Mouse (Mus musculus) MEL (cell line): ENCODE measurements around the gene Fcho1. TPM values are rescaled to one million over a fixed set of nuclear protein-coding genes. Genes with fewer than 3 reads are reported as not detected.

ENCODE experiments used
- DNase-seq: peaks from one replicate; pipeline ENCODE4 v3.0.0; 2011; ENCODE audit warnings: low read depth, low spot score
- H3K27ac ChIP-seq: 2 replicates; pipeline ENCODE4 v1.5.1; 2012; ENCODE audit warnings: low read depth, mild to moderate bottlenecking, control low read depth, low read length, moderate library complexity; ENCODE audit not compliant: control insufficient read depth
- H3K27me3 ChIP-seq, 2 experiments: fragments of 150-350 bp in 1 of 2; sonication (generic) in 1 of 2; 2 replicates each; pipeline ENCODE4 v1.6.1; 2012; ENCODE audit warnings: low read length in 2 of 2, mild to moderate bottlenecking in 2 of 2, improper control_type of control experiment in 1 of 2, moderate library complexity in 1 of 2; ENCODE audit not compliant: insufficient read depth in 2 of 2, control insufficient read depth in 1 of 2
- H3K36me3 ChIP-seq, 2 experiments: 2 replicates each; pipeline ENCODE4 v1.6.1; 2012 to 2014; ENCODE audit warnings: low read length in 2 of 2, improper control_type of control experiment in 1 of 2, inconsistent platforms in 1 of 2, mild to moderate bottlenecking in 1 of 2; ENCODE audit not compliant: insufficient read depth in 2 of 2, control insufficient read depth in 1 of 2
- H3K4me1 ChIP-seq, 2 experiments: fragments of 150-350 bp in 1 of 2; sonication (generic) in 1 of 2; 2 replicates each; pipeline ENCODE4 v1.6.1; 2012; ENCODE audit warnings: low read length in 2 of 2, improper control_type of control experiment in 1 of 2, mild to moderate bottlenecking in 1 of 2; ENCODE audit not compliant: insufficient read depth in 2 of 2, control insufficient read depth in 1 of 2
- H3K4me3 ChIP-seq, 2 experiments: fragments of 150-350 bp in 1 of 2; sonication (generic) in 1 of 2; 2 replicates each; pipeline ENCODE4 v1.5.1; 2012; ENCODE audit warnings: low read depth in 2 of 2, low read length in 2 of 2, mild to moderate bottlenecking in 2 of 2, moderate library complexity in 2 of 2, control low read depth in 1 of 2, improper control_type of control experiment in 1 of 2; ENCODE audit not compliant: control insufficient read depth in 1 of 2, insufficient read depth in 1 of 2
- H3K79me2 ChIP-seq: 2 replicates; pipeline ENCODE4 v1.6.1; 2012; ENCODE audit warnings: mild to moderate bottlenecking, low read length, moderate library complexity; ENCODE audit not compliant: control insufficient read depth, poor library complexity, insufficient read depth
- H3K9ac ChIP-seq: 2 replicates; pipeline ENCODE4 v1.6.1; 2012; ENCODE audit warnings: low read depth, mild to moderate bottlenecking, control low read depth, low read length, moderate library complexity; ENCODE audit not compliant: control insufficient read depth, poor library complexity, severe bottlenecking
- H3K9me3 ChIP-seq: fragments of 150-350 bp; sonication (generic); replicated peaks from 2 replicates; pipeline ENCODE4 v1.6.1; 2012; ENCODE audit warnings: mild to moderate bottlenecking, low read length, improper control_type of control experiment, moderate library complexity; ENCODE audit not compliant: insufficient read depth
- CHD1 ChIP-seq: IDR thresholded peaks from 2 replicates; pipeline ENCODE4 v1.6.1; 2012; ENCODE audit warnings: low read depth, mild to moderate bottlenecking, inconsistent platforms, low read length, improper control_type of control experiment
- CHD2 ChIP-seq: IDR thresholded peaks from 2 replicates; pipeline ENCODE4 v1.6.1; 2011; ENCODE audit warnings: low read length, improper control_type of control experiment
- CTCF ChIP-seq, 3 experiments: IDR thresholded peaks in 2 of 3; conservative IDR thresholded peaks in 1 of 3; 2 replicates each; pipeline ENCODE4 v1.5.1; 2011 to 2012; ENCODE audit warnings: low read length in 3 of 3, low read depth in 2 of 3, mild to moderate bottlenecking in 2 of 3, improper control_type of control experiment in 1 of 3, inconsistent platforms in 1 of 3, mixed read lengths in 1 of 3, moderate library complexity in 1 of 3; ENCODE audit not compliant: control insufficient read depth in 1 of 3, insufficient read depth in 1 of 3, poor library complexity in 1 of 3, severe bottlenecking in 1 of 3
- E2F4 ChIP-seq: IDR thresholded peaks from 2 replicates; pipeline ENCODE4 v1.6.1; 2011; ENCODE audit warnings: low read depth, low read length, improper control_type of control experiment, borderline replicate concordance
- ELF1 ChIP-seq: IDR thresholded peaks from 2 replicates; pipeline ENCODE4 v1.6.1; 2014; ENCODE audit warnings: low read depth, mild to moderate bottlenecking, inconsistent platforms, low read length, improper control_type of control experiment, moderate library complexity
- GATA1 ChIP-seq: IDR thresholded peaks from 2 replicates; pipeline ENCODE4 v1.6.1; 2011; ENCODE audit warnings: low read depth, low read length, improper control_type of control experiment
- HCFC1 ChIP-seq: IDR thresholded peaks from 2 replicates; pipeline ENCODE4 v1.6.1; 2012; ENCODE audit warnings: low read depth, mild to moderate bottlenecking, inconsistent platforms, low read length, improper control_type of control experiment, moderate library complexity
- JUND ChIP-seq: IDR thresholded peaks from 2 replicates; pipeline ENCODE4 v1.6.1; 2011; ENCODE audit warnings: low read depth, mild to moderate bottlenecking, improper control_type of control experiment, low read length
- KAT2A ChIP-seq: conservative IDR thresholded peaks from 2 replicates; pipeline ENCODE4 v1.6.1; 2012; ENCODE audit warnings: low read depth, low read length, improper control_type of control experiment, inconsistent platforms
- MAFK ChIP-seq: IDR thresholded peaks from 2 replicates; pipeline ENCODE4 v1.6.1; 2011; ENCODE audit warnings: low read depth, mild to moderate bottlenecking, low read length, improper control_type of control experiment, borderline replicate concordance
- MAX ChIP-seq: IDR thresholded peaks from 2 replicates; pipeline ENCODE4 v1.6.1; 2011; ENCODE audit warnings: low read length, improper control_type of control experiment
- MAZ ChIP-seq: IDR thresholded peaks from 2 replicates; pipeline ENCODE4 v1.6.1; 2012; ENCODE audit warnings: low read depth, mild to moderate bottlenecking, inconsistent platforms, low read length, improper control_type of control experiment
- MYC ChIP-seq: IDR thresholded peaks from 2 replicates; pipeline ENCODE4 v1.6.1; 2011; ENCODE audit warnings: low read depth, mild to moderate bottlenecking, low read length, improper control_type of control experiment, moderate library complexity
- NELFE ChIP-seq: IDR thresholded peaks from 2 replicates; pipeline ENCODE4 v1.6.1; 2011; ENCODE audit warnings: low read depth, low read length, improper control_type of control experiment
- POLR2A ChIP-seq, 2 experiments: IDR thresholded peaks; 2 replicates each; pipeline ENCODE4 v1.6.1; 2011 to 2012; ENCODE audit warnings: low read length in 2 of 2, mild to moderate bottlenecking in 2 of 2, control low read depth in 1 of 2, improper control_type of control experiment in 1 of 2, low read depth in 1 of 2, moderate library complexity in 1 of 2; ENCODE audit not compliant: control insufficient read depth in 1 of 2, insufficient read depth in 1 of 2, poor library complexity in 1 of 2
- POLR2AphosphoS2 ChIP-seq: IDR thresholded peaks from 2 replicates; pipeline ENCODE4 v1.6.1; 2011; ENCODE audit warnings: low read length, improper control_type of control experiment
- POLR2AphosphoS5 ChIP-seq: IDR thresholded peaks from 2 replicates; pipeline ENCODE4 v1.6.1; 2012; ENCODE audit warnings: low read depth, borderline replicate concordance, mild to moderate bottlenecking, inconsistent platforms, low read length, moderate library complexity, mixed read lengths
- RCOR1 ChIP-seq: IDR thresholded peaks from 2 replicates; pipeline ENCODE4 v1.6.1; 2012; ENCODE audit warnings: low read depth, mild to moderate bottlenecking, inconsistent platforms, low read length, improper control_type of control experiment
- SIN3A ChIP-seq: IDR thresholded peaks from 2 replicates; pipeline ENCODE4 v1.6.1; 2012; ENCODE audit warnings: low read length, improper control_type of control experiment, inconsistent platforms
- SMC3 ChIP-seq: IDR thresholded peaks from 2 replicates; pipeline ENCODE4 v1.6.1; 2011; ENCODE audit warnings: low read depth, low read length, improper control_type of control experiment
- TAL1 ChIP-seq: IDR thresholded peaks from 2 replicates; pipeline ENCODE4 v1.6.1; 2012; ENCODE audit warnings: mild to moderate bottlenecking, inconsistent platforms, low read length, moderate library complexity, mixed read lengths
- TBP ChIP-seq: IDR thresholded peaks from 2 replicates; pipeline ENCODE4 v1.8.0; 2011; ENCODE audit warnings: low read depth, low read length, improper control_type of control experiment
- UBTF ChIP-seq: IDR thresholded peaks from 2 replicates; pipeline ENCODE4 v1.6.1; 2012; ENCODE audit warnings: low read depth, mild to moderate bottlenecking, inconsistent platforms, low read length, improper control_type of control experiment, moderate library complexity, borderline replicate concordance; ENCODE audit not compliant: insufficient read depth
- USF2 ChIP-seq, 2 experiments: IDR thresholded peaks; 2 replicates each; pipeline ENCODE4 v1.6.1; 2011 to 2012; ENCODE audit warnings: improper control_type of control experiment in 2 of 2, low read length in 2 of 2, borderline replicate concordance in 1 of 2, inconsistent platforms in 1 of 2, low read depth in 1 of 2, mild to moderate bottlenecking in 1 of 2; ENCODE audit not compliant: insufficient read depth in 1 of 2
- ZKSCAN1 ChIP-seq: IDR thresholded peaks from 2 replicates; pipeline ENCODE4 v1.6.1; 2012; ENCODE audit warnings: low read depth, mild to moderate bottlenecking, inconsistent platforms, low read length, improper control_type of control experiment, moderate library complexity
- ZMIZ1 ChIP-seq: IDR thresholded peaks from 2 replicates; pipeline ENCODE4 v1.6.1; 2012; ENCODE audit warnings: low read depth, mild to moderate bottlenecking, inconsistent platforms, low read length, improper control_type of control experiment, moderate library complexity
- polyA plus RNA-seq, 2 experiments: library from polyadenylated mRNA; stranded (reverse) in 1 of 2; unstranded in 1 of 2; fragments of >175 nt in 1 of 2; fragments of >200 nt in 1 of 2; gene quantifications; 2 replicates each; pipeline versions ENCODE4 v1.2.1 to v1.2.4; 2012; ENCODE audit warnings: low replicate concordance in 2 of 2, low read depth in 1 of 2; ENCODE audit not compliant: insufficient read length in 2 of 2, insufficient read depth in 1 of 2, missing spikeins in 1 of 2
- total RNA-seq: library from RNA; depleted of rRNA; stranded (reverse); fragments of 300-350 nt; gene quantifications from 2 replicates; pipeline ENCODE4 v1.2.3, GENCODE M21; 2012

Fcho1 gene
- total and polyA plus RNA-seq, 3 experiments, result 3.7 to 6.8 TPM; not detected in 1

DNA sequence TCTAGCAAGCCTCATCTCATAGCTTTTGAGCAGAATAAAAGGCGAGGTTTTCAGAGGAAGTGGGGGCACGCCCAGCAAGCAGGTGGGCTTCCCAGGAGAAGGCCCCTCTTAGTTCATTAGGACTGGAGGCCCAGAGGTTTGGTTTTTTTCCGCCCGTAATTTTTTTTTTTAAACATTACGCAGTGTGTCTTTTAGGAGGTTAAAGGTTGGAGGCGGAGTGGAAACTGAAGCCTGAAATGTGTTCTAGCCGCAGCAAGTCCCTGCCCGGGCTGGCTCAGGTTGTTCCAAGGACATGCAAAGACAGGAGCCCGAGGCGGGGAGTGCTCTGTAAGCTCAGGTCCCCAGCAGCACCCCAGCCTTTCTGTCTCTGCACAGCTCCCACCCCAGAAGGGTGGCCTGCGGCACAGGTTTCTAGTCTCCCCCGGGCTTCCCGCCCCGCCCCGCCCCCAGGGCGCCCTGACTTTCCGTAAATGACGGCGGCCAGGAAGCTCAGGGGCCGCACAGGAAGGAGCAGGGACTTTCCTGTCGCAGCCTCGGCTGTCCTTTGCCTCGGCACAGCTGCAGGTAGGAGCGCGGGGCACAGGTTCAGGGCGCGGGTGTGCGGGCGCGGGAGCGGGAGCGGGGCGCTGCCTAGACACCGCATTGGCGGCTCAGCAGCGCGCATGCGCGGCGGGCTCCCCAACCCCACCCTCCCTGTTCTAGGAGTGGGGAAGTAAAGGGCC is 49.3 kb downstream of the Fcho1 start, which contains the start of gene Jak3 (continued):
- TF ChIP-seq POLR2AphosphoS5, result no peak
- no peak for TF ChIP-seq CTCF (IDR thresholded peaks at IDR 0.05 in 2 of 3, conservative IDR thresholded peaks at IDR 0.05 in 1 of 3; ENCODE audit: control insufficient read depth in 1 of 3, insufficient read depth in 1 of 3, low read depth in 2 of 3, low read length in 3 of 3, poor library complexity in 1 of 3, severe bottlenecking in 1 of 3)
- no peak for TF ChIP-seq GATA1
- TF ChIP-seq HCFC1, result peak; percentile 50; the same call in 1 of the 2 replicates
- TF ChIP-seq POLR2AphosphoS2, result 0 out of 2 replicates have a peak, but pooled peaks have one; percentile 32
- no peak for TF ChIP-seq E2F4
- no peak for TF ChIP-seq MYC
- TF ChIP-seq KAT2A, result no peak
- TF ChIP-seq CHD1, result no peak
- 0 out of 2 replicates have a peak, but pooled peaks have one; percentile 71 for TF ChIP-seq MAZ

DNA sequence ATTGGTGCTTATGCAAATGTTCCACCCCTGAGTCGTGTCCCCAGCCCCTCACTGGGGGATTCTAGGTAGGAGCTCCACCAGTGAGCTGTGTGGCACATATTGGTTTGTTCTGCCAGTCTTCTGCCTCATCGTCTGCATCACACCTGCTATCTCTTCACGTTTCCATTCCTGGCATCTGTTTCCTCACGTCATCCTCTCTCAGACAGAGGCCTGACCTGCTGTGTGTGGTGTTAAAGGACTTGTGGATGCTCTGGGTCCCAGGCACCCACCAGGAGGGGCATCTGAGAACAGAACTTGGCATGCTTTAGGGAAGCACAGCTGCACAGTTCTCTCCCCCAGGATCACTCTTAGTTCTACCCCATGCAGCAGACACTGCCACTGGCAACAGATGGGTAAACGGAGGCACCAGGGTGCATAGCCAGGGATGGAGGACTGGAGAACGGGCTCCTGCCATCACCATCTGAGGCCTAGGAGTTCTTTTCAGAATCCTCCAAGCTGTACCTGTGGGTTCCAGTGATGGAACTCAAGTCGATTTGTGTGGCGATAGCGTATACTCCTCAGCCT is 50.0 kb downstream of the Fcho1 start:
- peaks cover 0 to 4% of the 10 kb centered on the region in 2 experiments; a peak in 1 of 4 replicates for H3K36me3 ChIP-seq
- no peaks in the 10 kb centered on the region for H3K27me3 ChIP-seq
- no peaks in the 10 kb centered on the region for H3K9me3 ChIP-seq
- peaks cover 2 to 13% of the 10 kb centered on the region in 2 experiments; a peak in 2 of 4 replicates for H3K4me1 ChIP-seq
- H3K27ac ChIP-seq, result no peak overlapping the region
- H3K79me2 ChIP-seq, result peaks cover 1% of the 10 kb centered on the region; the same call in 1 of the 2 replicates
- DNase-seq, result no peak
- H3K4me3 ChIP-seq, result peak overlapping the region; percentile 68 to 85
- TF ChIP-seq TBP (no peak), MAZ (no peak), JUND (no peak)
- peak overlapping the region; percentile 96 for H3K9ac ChIP-seq

DNA sequence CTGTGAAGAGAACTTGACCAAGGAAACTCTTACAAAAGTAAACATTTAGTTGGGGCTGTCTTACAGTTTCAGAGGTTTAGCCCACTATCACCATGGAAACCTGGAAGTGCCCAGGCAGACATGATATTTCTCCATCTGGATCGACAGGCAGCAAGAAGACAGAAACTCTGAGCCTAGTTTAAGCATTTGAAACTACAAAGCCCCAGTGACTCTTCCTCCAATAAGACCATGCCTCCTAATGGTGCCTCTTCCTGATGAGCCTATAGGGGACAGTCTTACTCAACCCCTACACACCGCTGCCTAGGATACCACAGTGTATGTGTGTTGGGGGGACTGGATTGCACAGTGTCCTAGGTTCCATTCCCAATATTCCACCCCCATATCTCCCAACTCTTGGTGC is 51.4 kb downstream of the Fcho1 start:
- no peak overlapping the region for H3K4me3 ChIP-seq
- no peaks in the 10 kb centered on the region for H3K9me3 ChIP-seq
- no peak for DNase-seq
- peaks cover 1% of the 10 kb centered on the region; the same call in 1 of the 2 replicates for H3K79me2 ChIP-seq
- no peak overlapping the region for H3K9ac ChIP-seq
- no peak overlapping the region for H3K27ac ChIP-seq
- H3K36me3 ChIP-seq, result peaks cover 0 to 4% of the 10 kb centered on the region in 2 experiments; a peak in 1 of 4 replicates
- TF ChIP-seq TBP, result no peak
- TF ChIP-seq POLR2A (IDR thresholded peaks at IDR 0.05; ENCODE audit: control insufficient read depth in 1 of 2, insufficient read depth in 1 of 2, low read depth in 1 of 2, low read length in 2 of 2, poor library complexity in 1 of 2), result no peak
- no peak for TF ChIP-seq SIN3A
- TF ChIP-seq UBTF, result no peak
- TF ChIP-seq USF2 (IDR thresholded peaks at IDR 0.05; ENCODE audit: borderline replicate concordance in 1 of 2, insufficient read depth in 1 of 2, low read depth in 1 of 2, low read length in 2 of 2), result no peak
- TF ChIP-seq MAX, result no peak
- TF ChIP-seq ELF1, result no peak
- no peak for TF ChIP-seq MAFK
- TF ChIP-seq TAL1, result no peak
- no peak for TF ChIP-seq ZMIZ1
- no peak for TF ChIP-seq KAT2A
- no peak for TF ChIP-seq CHD2
- TF ChIP-seq NELFE, result no peak
- no peak for TF ChIP-seq RCOR1
- no peak for TF ChIP-seq SMC3
- TF ChIP-seq HCFC1, result no peak
- TF ChIP-seq MAZ, result no peak
- no peak for TF ChIP-seq POLR2AphosphoS5
- no peak for TF ChIP-seq ZKSCAN1
- peaks cover 2 to 17% of the 10 kb centered on the region in 2 experiments; a peak in 2 of 4 replicates for H3K4me1 ChIP-seq
- no peaks in the 10 kb centered on the region for H3K27me3 ChIP-seq
